Mouse (Mus musculus): ENCODE measurements around the gene Dph5.
"Not testable (repeated sequence)": the region's sequence is repeated elsewhere in the genome, so short reads cannot be mapped to it uniquely, and the experiment has no call there.

The Dph5 gene

GRCm38 (mm10) chr3:115887427-115888309 is at the start of gene Dph5:
Dph5 (plus strand) TSS chr3:115887837.
- in situ Hi-C loops (cut with MboI, MseI): loop anchor here (5.0 to 10.0 kb wide), 4 partner anchors 90 to 225 kb away; no protein-coding TSS in a partner anchor

- in situ Hi-C loops (cut with MboI, MseI): no loop called here
Observed at GRCm38 (mm10) chr3:115844566-115844965, 43.1 kb upstream of the Dph5 start.

- in situ Hi-C loops (cut with MboI, MseI): no loop called here
Observed at GRCm38 (mm10) chr3:115845032-115845618, 42.5 kb upstream of the Dph5 start.

- in situ Hi-C loops (cut with MboI, MseI): no loop called here
Observed at GRCm38 (mm10) chr3:115845724-115846123, 41.9 kb upstream of the Dph5 start.

- in situ Hi-C loops (cut with MboI, MseI): no loop called here
Observed at GRCm38 (mm10) chr3:115846153-115846552, 41.5 kb upstream of the Dph5 start.

- in situ Hi-C loops (cut with MboI, MseI): no loop called here
Observed at GRCm38 (mm10) chr3:115848686-115849480, 38.8 kb upstream of the Dph5 start.

- in situ Hi-C loops (cut with MboI, MseI): no loop called here
Observed at GRCm38 (mm10) chr3:115850946-115851345, 36.7 kb upstream of the Dph5 start.

GRCm38 (mm10) chr3:115854672-115855191 is 32.9 kb upstream of the Dph5 start:
- in situ Hi-C loops (cut with MboI, MseI): no loop called here

- in situ Hi-C loops (cut with MboI, MseI): no loop called here
Observed at GRCm38 (mm10) chr3:115855576-115855975, 32.1 kb upstream of the Dph5 start.

GRCm38 (mm10) chr3:115856484-115857022 is 31.1 kb upstream of the Dph5 start:
- in situ Hi-C loops (cut with MboI, MseI): no loop called here

GRCm38 (mm10) chr3:115857436-115857835 is 30.2 kb upstream of the Dph5 start:
- in situ Hi-C loops (cut with MboI, MseI): no loop called here

GRCm38 (mm10) chr3:115858822-115859221 is 28.8 kb upstream of the Dph5 start:
- in situ Hi-C loops (cut with MboI, MseI): no loop called here

- in situ Hi-C loops (cut with MboI, MseI): not testable (repeated sequence)
Observed at GRCm38 (mm10) chr3:115860780-115861179, 26.9 kb upstream of the Dph5 start.

- in situ Hi-C loops (cut with MboI, MseI): no loop called here
Observed at GRCm38 (mm10) chr3:115863487-115863886, 24.1 kb upstream of the Dph5 start.

- in situ Hi-C loops (cut with MboI, MseI): no loop called here
Observed at GRCm38 (mm10) chr3:115867150-115867549, 20.5 kb upstream of the Dph5 start.

- in situ Hi-C loops (cut with MboI, MseI): no loop called here
Observed at GRCm38 (mm10) chr3:115867901-115868300, 19.7 kb upstream of the Dph5 start.

GRCm38 (mm10) chr3:115869360-115869759 is 18.3 kb upstream of the Dph5 start:
- in situ Hi-C loops (cut with MboI, MseI): no loop called here

GRCm38 (mm10) chr3:115875551-115875950 is 12.1 kb upstream of the Dph5 start:
- in situ Hi-C loops (cut with MboI, MseI): no loop called here

- in situ Hi-C loops (cut with MboI, MseI): no loop called here
Observed at GRCm38 (mm10) chr3:115877133-115877532, 10.5 kb upstream of the Dph5 start.

- in situ Hi-C loops (cut with MboI, MseI): loop anchor here in 1 of 2 experiments (10.0 kb wide), 1 partner anchor 199 kb away; no protein-coding TSS in a partner anchor
Observed at GRCm38 (mm10) chr3:115884086-115884485, 3.6 kb upstream of the Dph5 start.

Data from T-helper 17 cell (primary cell).